Mouse (Mus musculus) neural tube, embryonic 11.5 days (tissue): ENCODE data around the gene Atf5. TPM values are rescaled to one million over a fixed set of nuclear protein-coding genes. Genes with fewer than 3 reads are reported as not detected.

Experiments
- ATAC-seq: fragments of 200-750 bp; cut with Nextera tagmentation; 2 replicates; pipeline ENCODE4 v1.8.0; 2017; ENCODE audit warnings: moderate number of reproducible peaks, mild to moderate bottlenecking, moderate TSS enrichment, moderate library complexity; ENCODE audit not compliant: insufficient read depth, low FRiP score, low TSS enrichment
- DNase-seq: peaks from one replicate; pipeline ENCODE4 v3.0.0-alpha.2; 2015; ENCODE audit warnings: low spot score
- H3K27ac ChIP-seq: fragments of 300-500 bp; sonication (generic); 2 replicates; pipeline ENCODE4 v1.5.1; 2014; ENCODE audit warnings: low read depth, mild to moderate bottlenecking, low read length
- H3K27me3 ChIP-seq: fragments of 300-500 bp; sonication (generic); 2 replicates; pipeline ENCODE4 v1.6.1; 2014; ENCODE audit warnings: mild to moderate bottlenecking, low read length, mixed read lengths; ENCODE audit not compliant: control insufficient read depth, insufficient read depth
- H3K36me3 ChIP-seq: fragments of 300-500 bp; sonication (generic); 2 replicates; pipeline ENCODE4 v1.6.1; 2014; ENCODE audit warnings: mild to moderate bottlenecking, low read length, moderate library complexity, mixed read lengths; ENCODE audit not compliant: control insufficient read depth, insufficient read depth
- H3K4me1 ChIP-seq: fragments of 300-500 bp; sonication (generic); 2 replicates; pipeline ENCODE4 v1.6.1; 2014; ENCODE audit warnings: low read length, mixed read lengths; ENCODE audit not compliant: control insufficient read depth, insufficient read depth
- H3K4me2 ChIP-seq: fragments of 300-500 bp; sonication (generic); 2 replicates; pipeline ENCODE4 v1.6.1; 2014; ENCODE audit warnings: low read depth, mild to moderate bottlenecking, moderate library complexity
- H3K4me3 ChIP-seq: fragments of 300-500 bp; sonication (generic); 2 replicates; pipeline ENCODE4 v1.5.1; 2014; ENCODE audit warnings: low read depth, low read length
- H3K9ac ChIP-seq: fragments of 300-500 bp; sonication (generic); 2 replicates; pipeline ENCODE4 v1.6.1; 2014; ENCODE audit warnings: mild to moderate bottlenecking, low read length
- H3K9me3 ChIP-seq: fragments of 300-500 bp; sonication (generic); 2 replicates; pipeline ENCODE4 v1.6.1; 2016; ENCODE audit warnings: low read length; ENCODE audit not compliant: control insufficient read depth
- WGBS: fragments of 180-500 bp; shearing (Covaris S2); extraction: QIAGEN DNeasy Blood & Tissue Kit; methylation state at CpG from one replicate; pipeline ENCODE4 v1.1.7; 2014; 5-methylcytosine and 5-hydroxymethylcytosine counted together
- polyA plus RNA-seq: library from polyadenylated mRNA; unstranded; fragments of >200 nt; fragmentation: Nextera tagmentation; extraction: Ambion mirVana; gene quantifications from 2 replicates; pipeline ENCODE4 v1.2.1, GENCODE M21; 2014

Gene Atf5
- polyA plus RNA-seq, 1 experiment from 2014 or later: 3.1 TPM

- Histone ChIP-seq H3K9me3 (no peaks in the 10 kb centered on the region), H3K9ac (peak overlapping the region; percentile 30; the same call in 1 of the 2 replicates), H3K36me3 (no peaks in the 10 kb centered on the region), H3K27ac (no peak overlapping the region), H3K27me3 (no peaks in the 10 kb centered on the region), H3K4me2 (peak overlapping the region; percentile 89), H3K4me1 (peaks cover 23% of the 10 kb centered on the region), H3K4me3 (0 out of 2 replicates have a peak overlapping the region, but pooled peaks have one; percentile 4)
- 52% methylated on average over 6 of the region's 6 CpGs for WGBS
- DNase-seq (no peak), ATAC-seq (no peak)
Observed at GRCm38 (mm10) chr7:44818751-44819235, 2.3 kb upstream of the Atf5 start.

GRCm38 (mm10) chr7:44818164-44818563 lies 1.7 kb upstream of the Atf5 start:
- Histone ChIP-seq H3K27me3 (no peaks in the 10 kb centered on the region), H3K4me3 (peak overlapping the region; percentile 85), H3K9ac (no peak overlapping the region), H3K4me1 (peaks cover 22% of the 10 kb centered on the region), H3K27ac (no peak overlapping the region), H3K9me3 (no peaks in the 10 kb centered on the region), H3K4me2 (peak overlapping the region; percentile 89), H3K36me3 (no peaks in the 10 kb centered on the region)
- no peak for ATAC-seq
- 59% methylated on average over 2 of the region's 2 CpGs for WGBS
- DNase-seq: no peak

- peak overlapping the region; percentile 85 for H3K4me3 ChIP-seq
- H3K36me3 ChIP-seq: no peaks in the 10 kb centered on the region
- DNase-seq (no peak), ATAC-seq (no peak)
- peak overlapping the region; percentile 96 for H3K9ac ChIP-seq
- H3K27ac ChIP-seq: no peak overlapping the region
- peaks cover 22% of the 10 kb centered on the region for H3K4me1 ChIP-seq
- H3K9me3 ChIP-seq: no peaks in the 10 kb centered on the region
- 31% methylated on average over 3 of the region's 3 CpGs for WGBS
- no peaks in the 10 kb centered on the region for H3K27me3 ChIP-seq
- peak overlapping the region; percentile 89 for H3K4me2 ChIP-seq
Observed at GRCm38 (mm10) chr7:44817441-44817840, 983 bp upstream of the Atf5 start.

- Histone ChIP-seq H3K27me3 (no peaks in the 10 kb centered on the region), H3K9ac (peak within 1 kb of the TSS; percentile 96), H3K27ac (peak within 1 kb of the TSS; percentile 95), H3K4me2 (peak within 1 kb of the TSS; percentile 89), H3K4me3 (peak within 1 kb of the TSS; percentile 85), H3K36me3 (0 out of 2 replicates have a peak, but pooled peaks cover 3% of the 10 kb centered on the region), H3K4me1 (peaks cover 22% of the 10 kb centered on the region), H3K9me3 (no peaks in the 10 kb centered on the region)
- ATAC-seq (peak; percentile 93), DNase-seq (peak; percentile 100)
- WGBS: under 1% methylated on average over 45 of the region's 62 CpGs
Observed at GRCm38 (mm10) chr7:44815721-44816469, 563 bp downstream of the Atf5 start, which contains the start of the genes Nup62 and Il4i1. Nup62 (plus strand) TSS chr7:44816088. Il4i1 (plus strand) TSS chr7:44816387.

DNA sequence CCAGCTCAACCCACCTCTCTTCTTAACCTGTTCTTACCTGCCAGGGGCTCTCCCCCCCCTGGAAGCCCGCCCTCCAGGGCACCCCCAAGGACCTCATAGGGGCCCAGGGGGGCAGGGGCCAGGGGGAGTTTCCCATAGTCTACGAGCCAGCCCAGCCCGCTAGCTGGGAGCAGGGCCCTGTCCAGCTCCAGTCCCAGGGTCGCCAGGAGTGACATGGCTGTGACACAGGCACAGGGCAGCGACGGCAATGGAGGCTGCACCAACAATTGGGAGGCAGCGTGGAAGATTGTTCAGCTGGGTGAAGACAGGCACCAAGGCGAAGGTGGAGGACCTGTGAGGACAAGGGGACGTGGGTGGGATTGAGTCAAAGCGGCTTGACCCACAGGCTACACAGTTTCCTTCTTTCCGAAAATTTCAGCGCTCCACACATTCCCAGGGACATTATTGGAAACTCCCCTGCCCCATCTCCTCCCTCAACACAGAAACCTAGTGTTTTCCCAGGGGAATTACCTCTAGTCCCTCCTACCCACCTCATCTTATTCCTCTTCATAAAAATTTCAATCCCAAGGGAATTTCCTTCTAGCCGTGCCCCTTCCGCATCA lies 1.4 kb downstream of the Atf5 start:
- WGBS: 27% methylated on average over 14 of the region's 14 CpGs
- Histone ChIP-seq H3K27me3 (no peaks in the 10 kb centered on the region), H3K9me3 (no peaks in the 10 kb centered on the region), H3K4me1 (peaks cover 22% of the 10 kb centered on the region), H3K4me3 (peak overlapping the region; percentile 85), H3K9ac (peak overlapping the region; percentile 52), H3K4me2 (peak overlapping the region; percentile 61), H3K36me3 (0 out of 2 replicates have a peak, but pooled peaks cover 3% of the 10 kb centered on the region), H3K27ac (peak overlapping the region; percentile 95; the same call in 1 of the 2 replicates)
- no peak for DNase-seq
- peak; percentile 6; the same call in 1 of the 2 replicates for ATAC-seq

DNA sequence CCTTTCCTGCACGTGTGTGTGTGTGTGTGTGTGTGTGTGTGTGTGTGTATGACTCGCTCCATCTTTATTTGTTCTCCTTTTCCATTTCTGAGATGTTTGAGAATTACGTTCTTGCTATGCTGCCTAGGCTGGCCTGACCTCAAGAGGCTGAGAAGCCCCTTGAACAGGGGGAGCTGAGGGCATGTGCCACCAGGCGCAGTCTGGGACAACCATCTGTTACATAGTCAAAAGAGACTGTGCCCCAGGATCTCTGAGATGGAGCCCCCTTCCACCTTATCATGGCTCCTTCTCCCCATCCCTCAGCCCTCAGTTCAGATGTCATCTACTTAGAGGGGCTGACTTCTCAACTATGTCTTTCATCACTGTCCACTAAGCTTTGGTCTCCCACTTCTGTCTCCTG lies 2.0 kb downstream of the Atf5 start:
- no peak overlapping the region for H3K27ac ChIP-seq
- H3K9ac ChIP-seq: no peak overlapping the region
- H3K4me1 ChIP-seq: peaks cover 22% of the 10 kb centered on the region
- ATAC-seq: no peak
- no peak for DNase-seq
- no peak overlapping the region for H3K4me2 ChIP-seq
- 87% methylated on average over 4 of the region's 4 CpGs for WGBS
- H3K4me3 ChIP-seq: no peak overlapping the region
- H3K9me3 ChIP-seq: no peaks in the 10 kb centered on the region
- no peaks in the 10 kb centered on the region for H3K27me3 ChIP-seq
- H3K36me3 ChIP-seq: 0 out of 2 replicates have a peak, but pooled peaks cover 3% of the 10 kb centered on the region

DNA sequence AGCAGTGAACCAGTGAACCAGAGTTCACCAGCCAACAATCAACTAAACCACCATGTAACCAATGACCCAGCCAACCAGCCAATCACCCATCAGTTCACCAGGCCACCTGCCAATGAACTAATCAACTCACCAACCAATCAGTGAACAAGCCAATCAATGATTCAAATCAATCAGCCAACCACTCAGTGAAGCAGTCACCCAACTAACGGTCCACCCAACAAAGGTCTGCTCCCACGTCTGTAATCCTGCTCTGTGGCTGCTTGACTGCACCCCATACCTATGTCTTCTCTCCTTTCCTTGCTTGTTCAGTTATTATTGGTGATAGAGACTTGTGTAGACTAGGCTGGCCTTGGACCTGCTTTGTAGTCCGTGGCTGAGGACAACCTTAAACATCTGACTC lies 2.5 kb downstream of the Atf5 start:
- Histone ChIP-seq H3K4me2 (no peak overlapping the region), H3K4me3 (no peak overlapping the region), H3K27me3 (no peaks in the 10 kb centered on the region), H3K9me3 (no peaks in the 10 kb centered on the region), H3K36me3 (0 out of 2 replicates have a peak, but pooled peaks cover 3% of the 10 kb centered on the region), H3K4me1 (peaks cover 20% of the 10 kb centered on the region), H3K9ac (no peak overlapping the region), H3K27ac (no peak overlapping the region)
- no peak for ATAC-seq
- DNase-seq: no peak
- WGBS: 88% methylated on average over 3 of the region's 3 CpGs

GRCm38 (mm10) chr7:44812651-44813325 lies 3.7 kb downstream of the Atf5 start:
- no peaks in the 10 kb centered on the region for H3K9me3 ChIP-seq
- ATAC-seq (no peak), DNase-seq (no peak)
- WGBS: 91% methylated on average over 20 of the region's 20 CpGs
- no peak overlapping the region for H3K4me2 ChIP-seq
- H3K36me3 ChIP-seq: 0 out of 2 replicates have a peak, but pooled peaks cover 3% of the 10 kb centered on the region
- H3K27ac ChIP-seq: no peak overlapping the region
- H3K4me1 ChIP-seq: peaks cover 11% of the 10 kb centered on the region
- H3K27me3 ChIP-seq: no peaks in the 10 kb centered on the region
- H3K9ac ChIP-seq: no peak overlapping the region
- no peak overlapping the region for H3K4me3 ChIP-seq
